Mouse (Mus musculus) CD4-positive, CD25-positive, alpha-beta regulatory T cell, adult 9 weeks (primary cell): ENCODE results near the gene Rasal1. TPM values are rescaled to one million over a fixed set of nuclear protein-coding genes. Genes with fewer than 3 reads are reported as not detected.

Experiments used
- polyA plus RNA-seq: library from polyadenylated mRNA; unstranded; fragments of 100-300 nt; shearing (Covaris generic); gene quantifications from one replicate; pipeline ENCODE4 v1.2.1, GENCODE M21; 2017

Gene Rasal1
- 16.3 TPM for polyA plus RNA-seq

DNA sequence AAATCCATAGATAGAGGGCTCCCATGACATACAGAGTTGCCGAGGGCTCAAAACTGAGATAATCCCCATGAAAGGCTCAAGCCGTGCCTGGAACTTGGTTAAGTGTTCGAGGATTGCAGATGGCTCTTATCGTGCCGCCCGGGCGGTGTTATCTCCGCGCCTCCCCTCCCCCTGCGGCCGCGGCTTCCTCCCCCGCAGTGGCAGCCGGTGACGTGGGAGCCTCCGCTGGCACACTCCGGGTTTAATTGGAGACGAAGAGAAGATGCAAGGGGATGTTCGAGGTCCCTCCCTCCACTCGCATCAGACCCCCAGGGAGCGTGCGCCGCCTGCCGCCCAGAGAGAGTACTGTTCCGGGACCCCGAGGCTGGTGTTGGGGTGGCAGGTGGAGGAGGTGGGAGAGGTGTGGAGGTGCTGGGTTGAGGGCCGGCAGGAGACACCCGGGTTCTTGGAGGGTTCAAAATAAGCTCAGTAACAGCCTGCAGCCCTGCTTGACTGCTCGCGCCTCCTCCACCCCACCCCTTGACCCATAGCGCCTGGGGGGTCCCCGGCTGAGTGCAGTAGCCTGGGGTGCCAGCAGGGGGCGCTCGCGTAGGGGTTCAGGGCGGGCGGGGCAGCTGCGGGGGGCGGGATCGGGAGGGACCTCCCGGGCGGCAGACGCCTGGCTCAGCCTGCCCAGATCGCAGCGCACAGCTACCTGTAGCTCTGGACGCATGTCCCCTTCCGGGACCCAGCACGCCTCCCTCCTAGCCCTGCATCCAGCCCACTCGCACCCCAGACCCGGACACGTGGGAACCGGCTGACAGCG, at the start of gene Rasal1:
Rasal1 (plus strand) TSS at position 244 of the 805 bp plus-strand sequence.

DNA sequence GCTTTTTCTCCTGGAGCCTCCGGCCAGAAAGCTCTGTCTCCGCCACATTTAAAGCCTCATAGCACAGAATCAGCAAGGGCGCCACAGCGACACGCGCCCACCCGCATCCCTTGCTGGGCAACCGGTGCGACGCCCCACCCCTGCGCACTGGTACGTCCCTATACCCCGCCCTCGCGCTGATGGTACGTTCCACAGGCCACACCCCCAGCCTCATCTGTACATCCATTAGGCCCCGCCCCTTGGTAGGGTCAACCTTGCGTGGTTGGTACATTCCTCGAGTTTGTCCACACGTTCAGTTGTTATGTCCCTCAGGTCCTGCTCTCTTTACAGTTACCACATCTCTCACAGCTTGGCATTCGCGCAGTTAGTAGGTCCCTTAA, 36.2 kb upstream of the Rasal1 start, which contains the start of the genes Rita1 and Ddx54:
Rita1 (minus strand) TSS at position 148 of the 380 bp plus-strand sequence.
Ddx54 (plus strand) TSS at position 298 of the 380 bp plus-strand sequence.

DNA sequence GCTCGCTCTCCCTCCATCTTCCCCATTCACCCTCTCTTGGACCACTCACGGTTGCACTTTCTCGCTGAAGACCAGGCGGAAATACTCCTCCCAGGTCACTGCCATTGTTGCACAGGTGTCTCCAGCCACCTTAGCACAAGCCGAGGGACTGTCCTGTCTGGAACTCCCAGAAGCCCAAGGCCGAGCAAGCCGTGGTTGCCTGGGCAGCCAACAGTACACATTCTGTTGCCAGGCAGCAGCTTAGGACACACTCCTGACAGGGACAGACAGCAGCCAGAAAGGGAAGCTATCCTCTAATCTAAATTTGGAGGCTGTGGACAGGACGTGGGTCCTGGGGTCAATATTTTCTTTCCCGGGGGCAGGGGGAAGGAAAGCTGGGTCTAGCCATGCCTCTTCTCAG, 14.5 kb upstream of the Rasal1 start, which contains the start of gene Cfap73:
Cfap73 (minus strand) TSS at position 105 of the 400 bp plus-strand sequence.

DNA sequence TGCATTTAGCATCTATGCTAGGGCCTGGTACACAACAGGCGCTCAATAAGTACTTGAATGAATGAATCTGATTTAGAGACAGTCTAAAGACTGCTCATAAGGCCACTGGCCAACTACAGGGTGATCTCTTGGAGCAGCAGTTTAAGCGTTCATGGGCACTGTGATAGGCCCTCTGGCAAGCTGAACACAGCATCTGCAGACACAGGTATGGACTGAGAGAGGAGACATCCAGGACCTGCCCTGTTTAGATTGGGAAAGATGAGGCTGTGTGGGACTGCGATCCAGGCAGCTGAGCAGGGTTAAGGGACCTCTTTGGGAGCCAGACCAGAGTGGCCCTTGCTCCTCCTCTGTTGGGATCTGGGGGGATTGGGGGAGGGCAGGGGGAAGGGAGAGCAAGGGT, 63.2 kb downstream of the Rasal1 start, which contains the start of gene Dtx1:
Dtx1 (minus strand) TSS at position 101 of the 400 bp plus-strand sequence.

Other genes with a start within 250 kb of the Rasal1 start
- not detected for gene Lhx5, start 217.1 kb upstream of the Rasal1 start, polyA plus RNA-seq
- gene Sdsl, start 176.0 kb upstream of the Rasal1 start, polyA plus RNA-seq = 0.22 TPM
- not detected for gene Sds, start 172.3 kb upstream of the Rasal1 start, polyA plus RNA-seq
- gene Plbd2, start 145.2 kb upstream of the Rasal1 start, polyA plus RNA-seq = 3.7 TPM
- 18.6 TPM for gene Slc8b1, start 137.6 kb upstream of the Rasal1 start, polyA plus RNA-seq
- gene Tpcn1, start 60.1 kb upstream of the Rasal1 start, polyA plus RNA-seq = 23.2 TPM
- 1.2 TPM for gene Iqcd, start 59.8 kb upstream of the Rasal1 start, polyA plus RNA-seq
- 6.3 TPM for gene Rita1, start 36.2 kb upstream of the Rasal1 start, polyA plus RNA-seq
- 89.7 TPM for gene Ddx54, start 36.1 kb upstream of the Rasal1 start, polyA plus RNA-seq
- gene Cfap73, start 14.6 kb upstream of the Rasal1 start, polyA plus RNA-seq = not detected
- gene Dtx1, start 63.1 kb downstream of the Rasal1 start, polyA plus RNA-seq = 35.5 TPM
- gene Oas2, start 101.0 kb downstream of the Rasal1 start, polyA plus RNA-seq = 6.9 TPM
- gene Oas3, start 128.8 kb downstream of the Rasal1 start, polyA plus RNA-seq = 16.4 TPM
- gene Oas1e, start 146.7 kb downstream of the Rasal1 start, polyA plus RNA-seq = not detected
- gene Oas1c, start 163.7 kb downstream of the Rasal1 start, polyA plus RNA-seq = 15.5 TPM
- gene Oas1f, start 198.6 kb downstream of the Rasal1 start, polyA plus RNA-seq = not detected
- gene Oas1h, start 212.6 kb downstream of the Rasal1 start, polyA plus RNA-seq = not detected
- 1.1 TPM for gene Oas1g, start 238.8 kb downstream of the Rasal1 start, polyA plus RNA-seq